Mouse (Mus musculus): ENCODE measurements around the gene Slc25a47. TPM values are rescaled to one million over a fixed set of nuclear protein-coding genes. Genes with fewer than 3 reads are reported as not detected.
A peak's percentile ranks its signal among the peaks of the same experiment; 100 is the strongest.

Gene Slc25a47
- polyA plus RNA-seq, 1 experiment from 2014 or later: 4.3 TPM

- TF ChIP-seq EP300 (optimal IDR thresholded peaks at IDR 0.05) (no peak), CTCF (IDR thresholded peaks at IDR 0.05; ENCODE audit: low read depth) (no peak)
- Histone ChIP-seq H3K4me2 (replicated peaks; ENCODE audit: low read depth) (peak overlapping the region; percentile 98; the same call in 1 of the 2 replicates), H3K36me3 (ENCODE audit: control insufficient read depth, insufficient read depth, low read length) (no peaks in the 10 kb centered on the region), H3K4me3 (ENCODE audit: low read depth, low read length) (no peak overlapping the region), H3K9me3 (ENCODE audit: control insufficient read depth, low read length) (no peaks in the 10 kb centered on the region), H3K27ac (replicated peaks) (no peak overlapping the region), H3K4me1 (replicated peaks; ENCODE audit: control insufficient read depth, insufficient read depth) (peaks cover 6% of the 10 kb centered on the region), H3K9ac (ENCODE audit: low read length) (no peak overlapping the region), H3K27me3 (ENCODE audit: control insufficient read depth, insufficient read depth, low read length) (no peaks in the 10 kb centered on the region)
- 75% methylated on average over 3 of the region's 3 CpGs for WGBS
- DNase-seq (ENCODE audit: low spot score): no peak
- no peak for ATAC-seq (ENCODE audit: low FRiP score, low TSS enrichment)
These were observed 1.5 kb upstream of the Slc25a47 start for GRCm38 (mm10) chr12:108834337-108834736.

DNA sequence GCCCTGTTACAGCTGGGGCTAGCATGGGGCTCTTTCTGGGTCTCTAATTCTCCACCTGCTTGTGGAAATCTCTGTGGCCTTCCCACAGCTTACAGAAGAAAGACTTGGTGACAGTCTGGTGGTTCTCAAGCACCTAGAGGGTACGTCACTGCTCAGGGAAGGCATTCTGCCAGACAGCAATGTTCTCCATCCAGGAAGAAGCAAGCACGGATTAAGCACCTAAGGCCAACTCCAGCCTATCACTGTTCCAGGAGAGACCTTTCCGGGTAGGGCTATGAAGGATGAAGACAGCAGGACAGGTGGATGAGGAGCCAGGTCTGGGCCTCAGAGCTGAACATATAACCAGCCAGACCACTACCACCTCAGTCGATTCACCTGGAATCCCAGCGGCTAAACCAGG lies 1.1 kb upstream of the Slc25a47 start:
- no peak for TF ChIP-seq EP300 (optimal IDR thresholded peaks at IDR 0.05)
- no peak for TF ChIP-seq CTCF (IDR thresholded peaks at IDR 0.05; ENCODE audit: low read depth)
- Histone ChIP-seq H3K4me2 (replicated peaks; ENCODE audit: low read depth) (peak overlapping the region; percentile 98), H3K36me3 (ENCODE audit: control insufficient read depth, insufficient read depth, low read length) (no peaks in the 10 kb centered on the region), H3K9me3 (ENCODE audit: control insufficient read depth, low read length) (no peaks in the 10 kb centered on the region), H3K4me1 (replicated peaks; ENCODE audit: control insufficient read depth, insufficient read depth) (peaks cover 6% of the 10 kb centered on the region), H3K4me3 (ENCODE audit: low read depth, low read length) (peak overlapping the region; percentile 65), H3K9ac (ENCODE audit: low read length) (peak overlapping the region; percentile 74; the same call in 1 of the 2 replicates), H3K27ac (replicated peaks) (no peak overlapping the region), H3K27me3 (ENCODE audit: control insufficient read depth, insufficient read depth, low read length) (no peaks in the 10 kb centered on the region)
- DNase-seq (ENCODE audit: low spot score): no peak
- ATAC-seq (ENCODE audit: low FRiP score, low TSS enrichment): no peak
- 37% methylated on average over 5 of the region's 5 CpGs for WGBS

GRCm38 (mm10) chr12:108835208-108835839 lies 522 bp upstream of the Slc25a47 start:
- no peak for TF ChIP-seq EP300 (optimal IDR thresholded peaks at IDR 0.05)
- ATAC-seq (ENCODE audit: low FRiP score, low TSS enrichment) (no peak), DNase-seq (ENCODE audit: low spot score) (no peak)
- Histone ChIP-seq H3K9ac (ENCODE audit: low read length) (peak overlapping the region; percentile 74), H3K4me2 (replicated peaks; ENCODE audit: low read depth) (peak overlapping the region; percentile 98), H3K9me3 (ENCODE audit: control insufficient read depth, low read length) (no peaks in the 10 kb centered on the region), H3K36me3 (ENCODE audit: control insufficient read depth, insufficient read depth, low read length) (no peaks in the 10 kb centered on the region), H3K4me1 (replicated peaks; ENCODE audit: control insufficient read depth, insufficient read depth) (peaks cover 6% of the 10 kb centered on the region), H3K27ac (replicated peaks) (0 out of 2 replicates have a peak overlapping the region, but pooled peaks have one; percentile 58), H3K4me3 (ENCODE audit: low read depth, low read length) (peak overlapping the region; percentile 65), H3K27me3 (ENCODE audit: control insufficient read depth, insufficient read depth, low read length) (no peaks in the 10 kb centered on the region)
- 2% methylated on average over 49 of the region's 51 CpGs for WGBS

GRCm38 (mm10) chr12:108836722-108837121 lies 876 bp downstream of the Slc25a47 start:
- ATAC-seq (ENCODE audit: low FRiP score, low TSS enrichment) (no peak), DNase-seq (ENCODE audit: low spot score) (no peak)
- peaks cover 6% of the 10 kb centered on the region for H3K4me1 ChIP-seq (replicated peaks; ENCODE audit: control insufficient read depth, insufficient read depth)
- peak overlapping the region; percentile 98 for H3K4me2 ChIP-seq (replicated peaks; ENCODE audit: low read depth)
- peaks cover 3% of the 10 kb centered on the region for H3K36me3 ChIP-seq (ENCODE audit: control insufficient read depth, insufficient read depth, low read length)
- H3K27ac ChIP-seq (replicated peaks): peak overlapping the region; percentile 89
- no peaks in the 10 kb centered on the region for H3K27me3 ChIP-seq (ENCODE audit: control insufficient read depth, insufficient read depth, low read length)
- H3K4me3 ChIP-seq (ENCODE audit: low read depth, low read length): peak overlapping the region; percentile 65
- H3K9me3 ChIP-seq (ENCODE audit: control insufficient read depth, low read length): no peaks in the 10 kb centered on the region
- WGBS: 20% methylated on average over 7 of the region's 7 CpGs
- TF ChIP-seq CTCF (IDR thresholded peaks at IDR 0.05; ENCODE audit: low read depth): no peak
- TF ChIP-seq EP300 (optimal IDR thresholded peaks at IDR 0.05): no peak
- peak overlapping the region; percentile 69 for H3K9ac ChIP-seq (ENCODE audit: low read length)

- no peaks in the 10 kb centered on the region for H3K27me3 ChIP-seq (ENCODE audit: control insufficient read depth, insufficient read depth, low read length)
- no peak overlapping the region for H3K4me3 ChIP-seq (ENCODE audit: low read depth, low read length)
- no peak overlapping the region for H3K9ac ChIP-seq (ENCODE audit: low read length)
- DNase-seq (ENCODE audit: low spot score): peak; percentile 50
- peaks cover 11% of the 10 kb centered on the region for H3K36me3 ChIP-seq (ENCODE audit: control insufficient read depth, insufficient read depth, low read length)
- peak; percentile 45; the same call in 1 of the 2 replicates for ATAC-seq (ENCODE audit: low FRiP score, low TSS enrichment)
- H3K4me2 ChIP-seq (replicated peaks; ENCODE audit: low read depth): no peak overlapping the region
- peak overlapping the region; percentile 31 for H3K27ac ChIP-seq (replicated peaks)
- WGBS: 70% methylated on average over 6 of the region's 6 CpGs
- TF ChIP-seq EP300 (optimal IDR thresholded peaks at IDR 0.05) (no peak), CTCF (IDR thresholded peaks at IDR 0.05; ENCODE audit: low read depth) (no peak)
- H3K9me3 ChIP-seq (ENCODE audit: control insufficient read depth, low read length): no peaks in the 10 kb centered on the region
- peaks cover 6% of the 10 kb centered on the region for H3K4me1 ChIP-seq (replicated peaks; ENCODE audit: control insufficient read depth, insufficient read depth)
These were observed 5.3 kb downstream of the Slc25a47 start for GRCm38 (mm10) chr12:108841181-108841580.

DNA sequence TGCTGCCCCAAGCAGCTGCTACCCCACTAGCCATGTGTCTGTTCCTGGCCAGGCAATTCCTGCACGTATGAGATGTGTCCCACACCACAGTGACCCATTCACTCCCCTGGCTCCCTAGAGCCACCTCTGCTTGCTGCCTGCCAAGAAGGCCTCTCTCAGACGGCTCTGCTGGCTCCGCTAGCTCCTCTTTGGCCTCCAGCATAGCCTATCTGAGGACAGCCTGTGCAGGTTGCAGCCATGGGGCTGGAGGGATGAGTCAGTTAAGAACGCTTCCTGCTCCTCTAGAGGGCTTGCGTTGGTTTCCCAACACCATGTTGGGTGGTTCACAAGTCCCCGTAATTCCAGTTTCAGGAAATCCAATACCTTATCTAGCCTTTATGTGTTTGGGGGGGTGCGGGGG lies 6.8 kb downstream of the Slc25a47 start:
- no peak for TF ChIP-seq EP300 (optimal IDR thresholded peaks at IDR 0.05)
- TF ChIP-seq CTCF (IDR thresholded peaks at IDR 0.05; ENCODE audit: low read depth): no peak
- Histone ChIP-seq H3K9me3 (ENCODE audit: control insufficient read depth, low read length) (no peaks in the 10 kb centered on the region), H3K36me3 (ENCODE audit: control insufficient read depth, insufficient read depth, low read length) (peaks cover 11% of the 10 kb centered on the region), H3K27me3 (ENCODE audit: control insufficient read depth, insufficient read depth, low read length) (no peaks in the 10 kb centered on the region), H3K4me2 (replicated peaks; ENCODE audit: low read depth) (no peak overlapping the region), H3K4me1 (replicated peaks; ENCODE audit: control insufficient read depth, insufficient read depth) (peaks cover 4% of the 10 kb centered on the region; the same call in 1 of the 2 replicates), H3K27ac (replicated peaks) (no peak overlapping the region), H3K4me3 (ENCODE audit: low read depth, low read length) (no peak overlapping the region), H3K9ac (ENCODE audit: low read length) (no peak overlapping the region)
- WGBS: 81% methylated on average over 7 of the region's 7 CpGs
- ATAC-seq (ENCODE audit: low FRiP score, low TSS enrichment) (no peak), DNase-seq (ENCODE audit: low spot score) (no peak)
